Mouse (Mus musculus): ENCODE data around the gene Cage1. TPM values are rescaled to one million over a fixed set of nuclear protein-coding genes. Genes with fewer than 3 reads are reported as not detected.

Cage1 gene
- total RNA-seq, 2 experiments from 2014 or later = 6.2 to 6.3 TPM

DNA sequence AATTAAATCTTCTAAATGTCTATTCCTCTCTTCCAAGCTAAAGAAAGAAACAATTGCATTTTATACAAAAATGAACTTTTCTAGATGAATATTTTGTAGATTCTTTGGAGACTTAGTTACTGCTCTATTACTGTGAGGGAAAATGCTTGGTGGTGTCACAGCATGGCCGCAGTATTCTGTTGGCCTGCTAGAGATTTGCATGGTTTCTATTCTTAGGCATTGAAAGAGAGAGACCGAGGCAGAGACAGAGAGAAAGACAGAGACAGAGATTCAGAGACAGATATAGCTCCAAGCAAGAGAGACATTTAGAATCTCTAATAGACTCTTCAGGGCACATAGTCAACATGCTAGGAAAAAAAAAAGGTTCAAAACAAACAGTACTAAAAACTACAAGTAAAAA is 28.9 kb downstream of the Cage1 start:
- H3K4me3 ChIP-seq = no peak overlapping the region
- intact Hi-C loops (cut with DNase I) = no loop called here
- TF ChIP-seq CTCF (IDR thresholded peaks at IDR 0.05) = no peak
- no peak overlapping the region for H3K27ac ChIP-seq
- no peak for DNase-seq (ENCODE audit: extremely low spot score in 1 of 2, low spot score in 2 of 2)

DNA sequence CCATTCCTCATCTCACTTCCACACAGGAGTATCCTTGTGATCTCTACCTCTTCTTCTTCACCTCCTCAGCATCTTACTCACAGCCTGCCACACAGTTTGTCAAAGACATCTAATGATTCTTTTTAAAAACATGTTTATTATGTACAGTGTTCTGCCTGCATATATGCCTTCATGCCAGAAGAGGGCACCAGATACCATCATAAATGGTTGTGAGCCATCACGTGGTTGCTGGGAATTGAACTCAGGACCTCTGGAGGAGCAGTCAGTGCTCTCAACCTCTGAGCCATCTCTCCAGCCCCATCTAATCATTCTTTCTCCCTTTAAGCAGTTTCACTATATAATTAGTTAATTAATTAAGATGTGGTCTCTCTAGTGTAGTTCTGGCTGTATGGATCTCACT is 34.4 kb downstream of the Cage1 start:
- Histone ChIP-seq H3K27ac (no peak overlapping the region), H3K4me3 (no peak overlapping the region)
- no peak; the same call in 1 of the 2 replicates for TF ChIP-seq CTCF (IDR thresholded peaks at IDR 0.05)
- intact Hi-C loops (cut with DNase I) = no loop called here
- no peak for DNase-seq (ENCODE audit: extremely low spot score in 1 of 2, low spot score in 2 of 2)

DNA sequence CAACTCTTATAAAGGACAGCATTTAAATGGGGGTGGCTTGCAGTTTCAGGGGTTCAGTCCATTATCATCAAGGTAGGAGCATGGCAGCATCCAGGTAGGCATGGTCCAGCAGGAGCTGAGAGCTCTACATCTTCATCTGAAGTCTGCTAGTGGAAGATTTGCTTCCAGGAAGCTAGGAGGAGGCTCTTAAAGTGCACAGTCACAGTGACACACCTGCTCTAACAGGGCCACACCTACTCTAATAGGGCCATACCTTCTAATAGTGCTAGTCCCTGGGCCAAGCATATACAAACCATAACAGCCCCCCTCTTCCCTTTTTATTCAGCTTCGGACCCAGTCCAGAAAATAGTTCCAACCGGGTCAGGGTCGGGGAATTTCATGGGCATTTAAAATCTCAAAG is 37.2 kb downstream of the Cage1 start:
- no peak for TF ChIP-seq CTCF (IDR thresholded peaks at IDR 0.05)
- intact Hi-C loops (cut with DNase I) = no loop called here
- Histone ChIP-seq H3K4me3 (no peak overlapping the region), H3K27ac (no peak overlapping the region)
- no peak for DNase-seq (ENCODE audit: extremely low spot score in 1 of 2, low spot score in 2 of 2)

DNA sequence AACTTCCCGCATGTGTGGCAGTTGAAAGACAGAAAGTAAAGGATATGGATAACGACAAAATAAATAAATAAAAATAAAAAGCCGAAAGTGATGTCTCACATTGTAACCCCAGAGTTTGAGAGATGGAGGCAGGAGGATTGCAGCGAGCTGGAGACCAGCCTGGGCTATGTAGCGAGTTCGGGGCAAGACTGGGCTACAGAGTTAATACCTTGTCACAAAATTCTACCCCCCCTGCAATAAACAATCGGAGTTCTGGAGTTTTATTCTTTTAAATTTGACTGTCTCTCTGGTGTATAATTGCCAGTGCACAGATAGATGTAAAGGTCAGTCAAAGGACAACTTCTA is 42.5 kb downstream of the Cage1 start:
- DNase-seq (ENCODE audit: extremely low spot score in 1 of 2, low spot score in 2 of 2) = no peak
- TF ChIP-seq CTCF (IDR thresholded peaks at IDR 0.05) = no peak
- Histone ChIP-seq H3K4me3 (peak overlapping the region; percentile 95), H3K27ac (peak overlapping the region; percentile 94)
- intact Hi-C loops (cut with DNase I) = loop anchor here (2.0 to 5.0 kb wide), 2 partner anchors 42 to 208 kb away; partner anchors contain the start of genes Cage1, Riok1 and Snrnp48

DNA sequence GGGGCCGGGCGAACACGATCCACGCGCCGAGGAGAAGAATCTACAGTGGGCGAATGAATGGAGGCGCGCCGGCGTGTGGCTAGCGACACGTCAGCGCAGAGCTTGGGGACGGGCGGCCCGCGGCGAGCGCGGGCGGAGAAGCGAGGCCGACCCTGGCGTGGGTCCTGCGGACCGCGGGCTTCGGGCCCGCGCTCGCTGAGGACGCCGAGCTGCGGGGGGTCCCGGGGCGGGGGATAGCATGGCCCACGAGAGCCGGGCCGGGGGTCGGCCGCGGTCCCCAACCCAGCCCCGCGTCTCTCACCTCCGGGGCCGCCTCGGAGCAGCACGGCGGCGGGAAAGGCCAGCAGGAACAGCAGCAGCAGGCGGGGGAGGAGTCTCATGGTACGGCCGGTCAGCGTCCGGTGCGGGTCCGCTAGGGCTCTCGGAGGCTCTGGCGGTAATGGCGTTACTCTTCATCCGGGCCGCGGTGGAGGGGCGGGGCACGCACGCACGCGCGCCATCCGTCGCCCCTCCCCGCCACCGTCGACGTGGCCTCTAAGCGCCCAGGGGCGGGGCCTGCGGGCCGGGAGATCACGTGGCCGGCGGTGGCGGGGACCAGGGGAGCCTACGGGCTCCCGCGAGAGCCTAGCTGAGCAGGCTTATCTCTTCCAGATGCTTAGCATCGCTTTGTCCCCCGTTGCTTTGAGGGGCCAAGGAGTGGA is 43.0 kb downstream of the Cage1 start, which contains the start of gene Ssr1:
TSS of gene Ssr1 (minus strand) at position 514 of the 701 bp plus-strand sequence.
- Histone ChIP-seq H3K27ac (peak within 1 kb of the TSS; percentile 94), H3K4me3 (peak within 1 kb of the TSS; percentile 95)
- TF ChIP-seq CTCF (IDR thresholded peaks at IDR 0.05) = no peak
- intact Hi-C loops (cut with DNase I) = loop anchor here (2.0 to 5.0 kb wide), 2 partner anchors 43 to 208 kb away; partner anchors contain the start of genes Cage1, Riok1 and Snrnp48
- peak; percentile 96 to 97 for DNase-seq (ENCODE audit: extremely low spot score in 1 of 2, low spot score in 2 of 2)

DNA sequence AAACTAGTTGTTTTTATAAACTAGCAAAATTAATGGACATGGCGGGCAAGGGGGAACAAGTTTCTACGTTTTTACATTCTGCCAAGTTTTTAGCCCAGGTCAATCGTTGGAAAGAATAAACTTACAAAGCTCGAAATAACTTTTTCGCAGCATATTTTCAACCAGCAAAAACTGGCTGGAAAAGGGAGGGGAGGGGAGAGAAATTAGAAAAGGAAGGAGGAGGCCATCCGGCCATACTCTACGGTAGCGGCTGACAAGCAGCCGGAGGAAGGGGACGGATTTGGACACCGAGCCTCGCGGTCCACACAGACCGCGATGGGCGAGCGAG is 43.5 kb downstream of the Cage1 start:
- TF ChIP-seq CTCF (IDR thresholded peaks at IDR 0.05) = no peak
- Histone ChIP-seq H3K4me3 (peak overlapping the region; percentile 95), H3K27ac (peak overlapping the region; percentile 94)
- no peak for DNase-seq (ENCODE audit: extremely low spot score in 1 of 2, low spot score in 2 of 2)
- intact Hi-C loops (cut with DNase I) = loop anchor here (5.0 kb wide), 1 partner anchor 209 kb away; the partner anchor contains the start of gene Snrnp48

DNA sequence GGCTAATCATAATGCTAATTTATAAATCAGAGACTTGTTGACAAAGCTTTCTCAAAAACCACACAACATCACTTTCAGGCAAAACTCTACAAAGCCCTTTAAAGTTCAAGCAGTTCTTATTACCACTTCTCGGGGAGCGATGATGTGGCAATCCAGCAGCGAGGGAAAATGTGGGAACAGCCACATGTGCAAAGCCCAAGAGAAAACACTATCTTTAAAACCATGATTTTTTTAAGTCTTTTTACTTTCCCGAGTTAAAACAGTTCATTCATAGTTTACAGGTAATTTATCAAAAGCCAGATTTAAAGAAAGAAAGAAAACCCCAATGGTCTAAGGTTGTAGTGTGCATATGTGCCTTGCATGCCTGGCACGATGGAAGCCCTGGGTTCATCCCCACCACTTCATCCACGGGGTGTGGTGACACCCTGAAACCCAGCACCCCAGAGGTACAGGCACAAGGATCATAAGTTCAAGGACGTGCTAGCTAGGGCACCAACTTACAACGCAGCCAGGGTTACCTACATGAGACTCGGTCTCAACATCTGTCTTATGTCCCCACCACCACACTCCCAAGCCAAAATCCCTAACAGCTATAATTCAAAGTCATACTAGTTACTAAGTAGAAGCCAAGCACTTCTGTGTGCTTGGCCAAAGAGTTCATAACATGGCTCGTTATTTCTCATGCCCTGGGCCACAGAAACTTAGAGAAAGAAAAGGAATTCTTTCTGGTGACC is 44.1 kb downstream of the Cage1 start:
- peak overlapping the region; percentile 95 for H3K4me3 ChIP-seq
- TF ChIP-seq CTCF (IDR thresholded peaks at IDR 0.05) = no peak
- DNase-seq (ENCODE audit: extremely low spot score in 1 of 2, low spot score in 2 of 2) = no peak
- intact Hi-C loops (cut with DNase I) = loop anchor here (5.0 kb wide), 1 partner anchor 209 kb away; the partner anchor contains the start of gene Snrnp48
- no peak overlapping the region for H3K27ac ChIP-seq

DNA sequence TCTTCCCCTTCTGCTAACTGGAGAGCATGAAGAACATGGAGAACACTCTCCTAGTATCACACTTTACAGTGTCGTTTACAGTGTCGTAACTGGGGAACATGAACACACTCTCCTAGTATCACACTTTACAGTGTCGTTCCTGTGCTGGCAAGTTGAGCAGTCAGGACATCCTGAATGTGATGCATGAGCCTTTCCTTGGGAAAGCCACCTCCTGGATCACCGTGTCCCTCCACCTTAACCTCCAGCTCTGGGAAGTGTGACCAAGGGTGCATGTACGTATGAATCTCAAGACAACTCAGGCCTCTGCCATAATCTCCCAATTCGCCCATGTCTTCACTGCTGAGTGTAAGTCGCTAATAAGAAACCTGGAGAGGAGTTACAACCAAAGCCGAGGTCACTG is 47.2 kb downstream of the Cage1 start:
- intact Hi-C loops (cut with DNase I) = loop anchor here (5.0 kb wide), 1 partner anchor 213 kb away; the partner anchor contains the start of gene Snrnp48
- TF ChIP-seq CTCF (IDR thresholded peaks at IDR 0.05) = no peak
- no peak for DNase-seq (ENCODE audit: extremely low spot score in 1 of 2, low spot score in 2 of 2)
- Histone ChIP-seq H3K27ac (no peak overlapping the region), H3K4me3 (no peak overlapping the region)

DNA sequence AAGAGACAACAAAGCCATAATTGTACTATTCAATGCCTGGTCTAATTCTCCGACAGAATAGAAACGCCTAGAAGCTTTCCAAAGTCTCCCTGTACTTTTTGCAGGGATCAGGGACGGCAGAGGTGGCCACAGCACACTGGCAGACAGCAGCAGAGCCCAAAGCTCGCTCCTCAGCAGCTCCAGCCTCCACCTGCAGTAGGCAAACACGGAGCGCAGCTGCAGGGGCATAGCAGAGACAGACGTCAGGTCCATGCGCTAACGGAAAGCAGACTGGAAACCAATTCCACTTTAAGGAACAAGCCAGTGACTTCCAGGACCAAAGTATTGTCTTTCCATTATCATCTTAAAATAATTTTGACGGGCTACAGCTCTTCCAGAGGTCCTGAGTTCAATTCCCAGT is 50.7 kb downstream of the Cage1 start:
- Histone ChIP-seq H3K4me3 (no peak overlapping the region), H3K27ac (no peak overlapping the region)
- intact Hi-C loops (cut with DNase I) = no loop called here
- no peak for TF ChIP-seq CTCF (IDR thresholded peaks at IDR 0.05)
- no peak for DNase-seq (ENCODE audit: extremely low spot score in 1 of 2, low spot score in 2 of 2)

DNA sequence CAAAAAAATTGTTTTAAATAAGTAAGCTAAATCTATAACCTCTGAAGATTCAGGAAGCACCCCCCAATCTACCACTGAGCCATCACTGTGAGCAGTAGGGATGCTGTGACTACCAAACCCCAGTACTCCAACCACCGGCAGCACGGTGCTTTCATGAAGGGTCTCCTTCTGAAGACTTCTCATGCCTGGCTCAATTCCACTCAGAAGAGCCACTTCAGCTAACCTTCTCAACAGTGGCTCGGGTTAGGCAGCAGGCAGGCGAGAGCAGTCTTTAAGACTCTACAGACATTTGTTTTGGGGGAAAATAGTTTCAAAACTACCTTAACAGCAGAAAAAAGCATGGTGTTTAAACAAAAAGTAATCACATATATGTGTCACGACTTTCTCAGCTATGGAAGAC is 55.8 kb downstream of the Cage1 start:
- Histone ChIP-seq H3K27ac (no peak overlapping the region), H3K4me3 (no peak overlapping the region)
- no peak for TF ChIP-seq CTCF (IDR thresholded peaks at IDR 0.05)
- DNase-seq (ENCODE audit: extremely low spot score in 1 of 2, low spot score in 2 of 2) = no peak
- intact Hi-C loops (cut with DNase I) = no loop called here

DNA sequence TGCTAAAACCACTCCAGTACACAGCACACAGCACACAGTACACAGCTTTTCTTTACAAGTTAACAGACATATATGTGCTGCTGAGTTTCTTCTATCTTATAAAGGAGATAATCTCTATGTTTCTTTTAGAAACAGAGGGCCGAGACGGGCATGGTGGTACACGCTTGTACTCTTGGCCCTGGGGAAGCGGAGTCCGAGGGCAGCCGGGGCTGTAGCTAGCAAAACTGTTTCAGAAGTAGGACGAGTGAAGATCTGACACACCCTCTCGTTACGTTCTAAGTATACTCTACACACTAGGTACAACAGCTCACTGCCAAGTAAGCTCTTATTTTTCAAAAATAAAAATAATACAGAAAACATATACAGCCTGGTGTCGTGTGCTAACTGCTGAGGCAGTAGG is 56.5 kb downstream of the Cage1 start:
- Histone ChIP-seq H3K27ac (no peak overlapping the region), H3K4me3 (no peak overlapping the region)
- no peak for DNase-seq (ENCODE audit: extremely low spot score in 1 of 2, low spot score in 2 of 2)
- no peak for TF ChIP-seq CTCF (IDR thresholded peaks at IDR 0.05)
- intact Hi-C loops (cut with DNase I) = no loop called here

DNA sequence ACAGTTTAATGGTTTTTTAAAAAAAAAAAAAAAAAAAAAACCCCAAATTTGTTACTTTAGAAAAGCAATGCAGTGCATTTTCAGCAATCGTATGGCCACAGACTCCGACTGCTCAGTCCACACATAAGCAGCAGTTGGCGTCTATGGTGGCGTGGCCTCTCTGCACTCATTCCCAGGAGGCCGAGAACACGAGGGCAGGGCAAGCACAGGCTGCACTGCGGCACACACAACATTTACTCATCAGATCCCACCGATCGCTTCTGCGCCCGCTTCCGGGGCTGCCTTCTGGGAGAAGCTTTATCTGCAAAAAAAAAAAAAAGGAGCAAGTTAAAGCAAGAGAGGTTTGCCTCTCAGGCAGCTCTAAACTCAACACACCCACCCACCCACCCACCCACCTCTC is 57.4 kb downstream of the Cage1 start:
- no peak overlapping the region for H3K27ac ChIP-seq
- no peak for DNase-seq (ENCODE audit: extremely low spot score in 1 of 2, low spot score in 2 of 2)
- no peak overlapping the region for H3K4me3 ChIP-seq
- no peak for TF ChIP-seq CTCF (IDR thresholded peaks at IDR 0.05)
- intact Hi-C loops (cut with DNase I) = no loop called here
